Mouse (Mus musculus): Measurements from ENCODE around the gene Ppm1f. TPM values are rescaled to one million over a fixed set of nuclear protein-coding genes. Genes with fewer than 3 reads are reported as not detected.

Ppm1f gene
- polyA plus RNA-seq, 1 experiment from 2014 or later: 36.7 TPM

DNA sequence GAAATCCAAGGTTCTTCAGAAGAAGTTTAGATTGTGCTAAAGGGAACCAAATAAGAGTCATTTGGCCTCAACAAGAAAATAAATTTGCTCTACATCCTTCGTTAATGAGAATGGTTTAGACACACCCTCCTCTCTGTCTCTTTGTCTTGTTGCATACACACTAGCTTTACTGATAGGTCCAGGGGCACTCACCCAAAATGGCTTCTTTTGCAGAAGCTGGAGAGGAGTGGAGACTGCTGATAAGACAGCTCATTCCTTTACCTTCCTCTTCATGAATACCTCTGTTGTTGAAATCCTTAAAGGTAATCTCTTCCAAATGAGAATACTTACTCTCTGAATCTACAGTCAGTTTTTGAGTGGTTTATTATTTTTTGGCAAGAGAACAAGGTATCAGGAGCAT lies 68.9 kb downstream of the Ppm1f start:
- Histone ChIP-seq H3K27me3 (no peaks in the 10 kb centered on the region), H3K9ac (no peak overlapping the region), H3K36me3 (no peaks in the 10 kb centered on the region), H3K4me2 (no peak overlapping the region), H3K4me1 (no peaks in the 10 kb centered on the region), H3K9me3 (no peaks in the 10 kb centered on the region), H3K27ac (no peak overlapping the region), H3K4me3 (no peak overlapping the region)
- 47% methylated on average over 1 of the region's 1 CpGs for WGBS
- ATAC-seq (ENCODE audit: borderline replicate concordance, extremely low read depth, low FRiP score, low TSS enrichment): no peak

DNA sequence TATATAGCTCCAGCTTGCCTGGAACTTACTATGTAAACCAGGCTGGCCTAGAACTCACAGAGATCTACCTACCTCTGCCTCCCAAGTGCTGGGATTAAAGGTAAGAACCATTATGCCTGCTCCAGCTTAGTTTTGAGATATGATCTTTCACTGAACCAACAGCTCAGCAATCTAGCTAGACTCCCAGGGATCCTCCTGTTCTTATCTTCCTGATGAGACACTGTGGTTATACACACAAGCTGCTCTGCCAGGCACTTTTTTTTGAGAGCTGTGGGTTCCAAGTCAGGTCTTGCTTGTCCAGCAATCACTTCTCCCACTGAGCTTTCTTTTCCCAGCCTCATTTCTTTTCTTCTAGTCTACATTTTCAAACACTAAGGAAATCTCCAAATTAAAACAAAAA lies 70.0 kb downstream of the Ppm1f start:
- no peak for ATAC-seq (ENCODE audit: borderline replicate concordance, extremely low read depth, low FRiP score, low TSS enrichment)
- Histone ChIP-seq H3K4me1 (no peaks in the 10 kb centered on the region), H3K4me3 (no peak overlapping the region), H3K4me2 (no peak overlapping the region), H3K36me3 (no peaks in the 10 kb centered on the region), H3K9me3 (no peaks in the 10 kb centered on the region), H3K27ac (no peak overlapping the region), H3K9ac (no peak overlapping the region), H3K27me3 (no peaks in the 10 kb centered on the region)

Other genes starting within 250 kb of the Ppm1f start
- not detected in 2 replicates for gene Olfr19, start 220.1 kb upstream of the Ppm1f start, polyA plus RNA-seq (2015; fragmentation: Nextera tagmentation; extraction: Ambion mirVana)
- 3.6 and 4.9 TPM in 2 replicates for gene Spag6l, start 67.0 kb upstream of the Ppm1f start, polyA plus RNA-seq (2015; fragmentation: Nextera tagmentation; extraction: Ambion mirVana)
- gene Igll1, start 32.5 kb upstream of the Ppm1f start, polyA plus RNA-seq (2015; fragmentation: Nextera tagmentation; extraction: Ambion mirVana): 0.38 and 0.82 TPM in 2 replicates
- 64.0 and 69.9 TPM in 2 replicates for gene Top3b, start 25.7 kb upstream of the Ppm1f start, polyA plus RNA-seq (2015; fragmentation: Nextera tagmentation; extraction: Ambion mirVana)
- 2.6 and 3.2 TPM in 2 replicates for gene Vpreb1, start 25.6 kb upstream of the Ppm1f start, polyA plus RNA-seq (2015; fragmentation: Nextera tagmentation; extraction: Ambion mirVana)
- gene Mapk1, start 86.9 kb downstream of the Ppm1f start, polyA plus RNA-seq (2015; fragmentation: Nextera tagmentation; extraction: Ambion mirVana): 158 and 166 TPM in 2 replicates
- gene Ypel1, start 173.2 kb downstream of the Ppm1f start, polyA plus RNA-seq (2015; fragmentation: Nextera tagmentation; extraction: Ambion mirVana): 26.7 and 27.2 TPM in 2 replicates
- 127 and 146 TPM in 2 replicates for gene Ppil2, start 214.8 kb downstream of the Ppm1f start, polyA plus RNA-seq (2015; fragmentation: Nextera tagmentation; extraction: Ambion mirVana)
- gene 2610318N02Rik, start 228.7 kb downstream of the Ppm1f start, polyA plus RNA-seq (2015; fragmentation: Nextera tagmentation; extraction: Ambion mirVana): 31.7 and 38.4 TPM in 2 replicates
- 105 and 112 TPM in 2 replicates for gene Sdf2l1, start 235.9 kb downstream of the Ppm1f start, polyA plus RNA-seq (2015; fragmentation: Nextera tagmentation; extraction: Ambion mirVana)
- gene Ydjc, start 248.2 kb downstream of the Ppm1f start, polyA plus RNA-seq (2015; fragmentation: Nextera tagmentation; extraction: Ambion mirVana): 6.4 TPM in 2 replicates